Mouse (Mus musculus) MEL (cell line): ENCODE measurements around the gene Jam2. TPM values are rescaled to one million over a fixed set of nuclear protein-coding genes. Genes with fewer than 3 reads are reported as not detected.

ENCODE experiments used
- DNase-seq: peaks from one replicate; pipeline ENCODE4 v3.0.0; 2011; ENCODE audit warnings: low read depth, low spot score
- H3K27ac ChIP-seq: 2 replicates; pipeline ENCODE4 v1.5.1; 2012; ENCODE audit warnings: low read depth, mild to moderate bottlenecking, control low read depth, low read length, moderate library complexity; ENCODE audit not compliant: control insufficient read depth
- H3K27me3 ChIP-seq, 2 experiments: fragments of 150-350 bp in 1 of 2; sonication (generic) in 1 of 2; 2 replicates each; pipeline ENCODE4 v1.6.1; 2012; ENCODE audit warnings: low read length in 2 of 2, mild to moderate bottlenecking in 2 of 2, improper control_type of control experiment in 1 of 2, moderate library complexity in 1 of 2; ENCODE audit not compliant: insufficient read depth in 2 of 2, control insufficient read depth in 1 of 2
- H3K36me3 ChIP-seq, 2 experiments: 2 replicates each; pipeline ENCODE4 v1.6.1; 2012 to 2014; ENCODE audit warnings: low read length in 2 of 2, improper control_type of control experiment in 1 of 2, inconsistent platforms in 1 of 2, mild to moderate bottlenecking in 1 of 2; ENCODE audit not compliant: insufficient read depth in 2 of 2, control insufficient read depth in 1 of 2
- H3K4me1 ChIP-seq, 2 experiments: fragments of 150-350 bp in 1 of 2; sonication (generic) in 1 of 2; 2 replicates each; pipeline ENCODE4 v1.6.1; 2012; ENCODE audit warnings: low read length in 2 of 2, improper control_type of control experiment in 1 of 2, mild to moderate bottlenecking in 1 of 2; ENCODE audit not compliant: insufficient read depth in 2 of 2, control insufficient read depth in 1 of 2
- H3K4me3 ChIP-seq, 2 experiments: fragments of 150-350 bp in 1 of 2; sonication (generic) in 1 of 2; 2 replicates each; pipeline ENCODE4 v1.5.1; 2012; ENCODE audit warnings: low read depth in 2 of 2, low read length in 2 of 2, mild to moderate bottlenecking in 2 of 2, moderate library complexity in 2 of 2, control low read depth in 1 of 2, improper control_type of control experiment in 1 of 2; ENCODE audit not compliant: control insufficient read depth in 1 of 2, insufficient read depth in 1 of 2
- H3K79me2 ChIP-seq: 2 replicates; pipeline ENCODE4 v1.6.1; 2012; ENCODE audit warnings: mild to moderate bottlenecking, low read length, moderate library complexity; ENCODE audit not compliant: control insufficient read depth, poor library complexity, insufficient read depth
- H3K9ac ChIP-seq: 2 replicates; pipeline ENCODE4 v1.6.1; 2012; ENCODE audit warnings: low read depth, mild to moderate bottlenecking, control low read depth, low read length, moderate library complexity; ENCODE audit not compliant: control insufficient read depth, poor library complexity, severe bottlenecking
- H3K9me3 ChIP-seq: fragments of 150-350 bp; sonication (generic); replicated peaks from 2 replicates; pipeline ENCODE4 v1.6.1; 2012; ENCODE audit warnings: mild to moderate bottlenecking, low read length, improper control_type of control experiment, moderate library complexity; ENCODE audit not compliant: insufficient read depth
- CHD1 ChIP-seq: IDR thresholded peaks from 2 replicates; pipeline ENCODE4 v1.6.1; 2012; ENCODE audit warnings: low read depth, mild to moderate bottlenecking, inconsistent platforms, low read length, improper control_type of control experiment
- CHD2 ChIP-seq: IDR thresholded peaks from 2 replicates; pipeline ENCODE4 v1.6.1; 2011; ENCODE audit warnings: low read length, improper control_type of control experiment
- EP300 ChIP-seq, 2 experiments: IDR thresholded peaks; 2 replicates each; pipeline ENCODE4 v1.6.1; 2011; ENCODE audit warnings: improper control_type of control experiment in 2 of 2, low read length in 2 of 2, low read depth in 1 of 2, mild to moderate bottlenecking in 1 of 2
- GABPA ChIP-seq: IDR thresholded peaks from 2 replicates; pipeline ENCODE4 v1.6.1; 2012; ENCODE audit warnings: low read depth, mild to moderate bottlenecking, inconsistent platforms, low read length, improper control_type of control experiment, moderate library complexity
- JUND ChIP-seq: IDR thresholded peaks from 2 replicates; pipeline ENCODE4 v1.6.1; 2011; ENCODE audit warnings: low read depth, mild to moderate bottlenecking, improper control_type of control experiment, low read length
- KAT2A ChIP-seq: conservative IDR thresholded peaks from 2 replicates; pipeline ENCODE4 v1.6.1; 2012; ENCODE audit warnings: low read depth, low read length, improper control_type of control experiment, inconsistent platforms
- MXI1 ChIP-seq: IDR thresholded peaks from 2 replicates; pipeline ENCODE4 v1.6.1; 2011; ENCODE audit warnings: mild to moderate bottlenecking, low read depth, low read length, improper control_type of control experiment
- NELFE ChIP-seq: IDR thresholded peaks from 2 replicates; pipeline ENCODE4 v1.6.1; 2011; ENCODE audit warnings: low read depth, low read length, improper control_type of control experiment
- NRF1 ChIP-seq: IDR thresholded peaks from 2 replicates; pipeline ENCODE4 v1.6.1; 2014; ENCODE audit warnings: low read depth, mild to moderate bottlenecking, inconsistent platforms, low read length, improper control_type of control experiment, moderate library complexity; ENCODE audit not compliant: poor library complexity, insufficient read depth, severe bottlenecking
- POLR2A ChIP-seq, 2 experiments: IDR thresholded peaks; 2 replicates each; pipeline ENCODE4 v1.6.1; 2011 to 2012; ENCODE audit warnings: low read length in 2 of 2, mild to moderate bottlenecking in 2 of 2, control low read depth in 1 of 2, improper control_type of control experiment in 1 of 2, low read depth in 1 of 2, moderate library complexity in 1 of 2; ENCODE audit not compliant: control insufficient read depth in 1 of 2, insufficient read depth in 1 of 2, poor library complexity in 1 of 2
- POLR2AphosphoS5 ChIP-seq: IDR thresholded peaks from 2 replicates; pipeline ENCODE4 v1.6.1; 2012; ENCODE audit warnings: low read depth, borderline replicate concordance, mild to moderate bottlenecking, inconsistent platforms, low read length, moderate library complexity, mixed read lengths
- SIN3A ChIP-seq: IDR thresholded peaks from 2 replicates; pipeline ENCODE4 v1.6.1; 2012; ENCODE audit warnings: low read length, improper control_type of control experiment, inconsistent platforms
- TCF12 ChIP-seq: IDR thresholded peaks from 2 replicates; pipeline ENCODE4 v1.6.1; 2014; ENCODE audit warnings: low read depth, mild to moderate bottlenecking, inconsistent platforms, low read length, improper control_type of control experiment, moderate library complexity
- ZMIZ1 ChIP-seq: IDR thresholded peaks from 2 replicates; pipeline ENCODE4 v1.6.1; 2012; ENCODE audit warnings: low read depth, mild to moderate bottlenecking, inconsistent platforms, low read length, improper control_type of control experiment, moderate library complexity
- polyA plus RNA-seq, 2 experiments: library from polyadenylated mRNA; stranded (reverse) in 1 of 2; unstranded in 1 of 2; fragments of >175 nt in 1 of 2; fragments of >200 nt in 1 of 2; gene quantifications; 2 replicates each; pipeline versions ENCODE4 v1.2.1 to v1.2.4; 2012; ENCODE audit warnings: low replicate concordance in 2 of 2, low read depth in 1 of 2; ENCODE audit not compliant: insufficient read length in 2 of 2, insufficient read depth in 1 of 2, missing spikeins in 1 of 2
- total RNA-seq: library from RNA; depleted of rRNA; stranded (reverse); fragments of 300-350 nt; gene quantifications from 2 replicates; pipeline ENCODE4 v1.2.3, GENCODE M21; 2012

Jam2 gene
- total and polyA plus RNA-seq, 3 experiments, result 0.01 to 0.04 TPM; not detected in 1

DNA sequence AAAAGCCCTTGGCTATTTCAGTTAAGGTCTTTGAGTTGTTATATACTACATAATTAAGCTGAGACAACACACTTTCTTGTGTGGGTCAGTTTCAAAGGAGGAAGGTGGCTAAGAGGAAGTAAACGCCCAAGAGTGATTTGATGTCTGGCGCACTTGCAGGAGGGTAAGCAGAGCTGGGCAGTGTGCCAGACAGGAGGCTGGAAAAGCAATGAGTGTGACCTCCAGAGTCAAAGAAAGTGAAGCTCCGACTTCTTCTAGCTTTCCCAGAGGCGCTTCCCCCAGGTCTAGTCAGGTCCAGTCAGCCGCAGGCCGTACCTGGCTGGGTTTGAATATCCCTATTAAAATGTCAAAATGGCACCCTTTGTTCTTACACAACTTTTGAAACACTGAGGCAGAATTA is 28.3 kb downstream of the Jam2 start:
- no peak overlapping the region for H3K9ac ChIP-seq
- H3K36me3 ChIP-seq, result peaks cover 0 to 10% of the 10 kb centered on the region in 2 experiments; a peak in 2 of 4 replicates
- no peaks in the 10 kb centered on the region for H3K79me2 ChIP-seq
- H3K4me3 ChIP-seq, result no peak overlapping the region
- no peaks in the 10 kb centered on the region for H3K27me3 ChIP-seq
- no peak overlapping the region; the same call in 1 of the 2 replicates for H3K27ac ChIP-seq
- DNase-seq, result peak; percentile 87
- H3K9me3 ChIP-seq, result no peaks in the 10 kb centered on the region
- peaks cover 0 to 9% of the 10 kb centered on the region in 2 experiments; a peak in 2 of 4 replicates for H3K4me1 ChIP-seq
- TF ChIP-seq POLR2A (IDR thresholded peaks at IDR 0.05; ENCODE audit: control insufficient read depth in 1 of 2, insufficient read depth in 1 of 2, low read depth in 1 of 2, low read length in 2 of 2, poor library complexity in 1 of 2), result no peak
- no peak for TF ChIP-seq POLR2AphosphoS5
- TF ChIP-seq TCF12, result no peak
- TF ChIP-seq NRF1, result no peak
- TF ChIP-seq JUND, result no peak
- no peak for TF ChIP-seq SIN3A
- peak; percentile 20 to 39; a peak in 2 of 4 replicates for TF ChIP-seq EP300 (IDR thresholded peaks at IDR 0.05; ENCODE audit: low read depth in 1 of 2, low read length in 2 of 2)

DNA sequence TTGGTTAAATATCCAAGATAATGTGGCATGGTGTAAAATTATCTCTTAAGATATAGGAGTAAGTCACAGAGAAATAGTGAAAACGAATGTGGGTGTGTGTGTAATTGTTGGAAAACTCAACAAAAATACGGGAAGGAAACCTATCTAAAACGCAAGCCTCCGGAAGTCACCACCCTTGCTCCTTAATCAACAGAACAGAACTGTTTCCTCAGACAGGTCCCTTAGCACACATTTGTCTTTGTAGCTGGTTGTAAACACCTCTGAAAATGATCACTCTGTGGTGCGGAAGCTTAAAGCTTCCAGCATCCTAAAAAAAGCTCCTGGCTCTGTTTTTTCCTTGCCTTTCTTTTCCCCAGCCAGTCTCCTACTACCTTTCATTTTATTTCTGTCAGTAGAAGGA is 30.9 kb downstream of the Jam2 start:
- H3K4me1 ChIP-seq, result peaks cover 0 to 9% of the 10 kb centered on the region in 2 experiments; a peak in 2 of 4 replicates
- no peaks in the 10 kb centered on the region for H3K9me3 ChIP-seq
- TF ChIP-seq EP300 (IDR thresholded peaks at IDR 0.05; ENCODE audit: low read depth in 1 of 2, low read length in 2 of 2), result peak; percentile 36 to 46; a peak in 2 of 4 replicates
- TF ChIP-seq CHD1, result no peak
- peak overlapping the region; percentile 50; the same call in 1 of the 2 replicates for H3K27ac ChIP-seq
- H3K36me3 ChIP-seq, result peaks cover 0 to 10% of the 10 kb centered on the region in 2 experiments; a peak in 2 of 4 replicates
- no peaks in the 10 kb centered on the region for H3K79me2 ChIP-seq
- H3K9ac ChIP-seq, result no peak overlapping the region
- peak; percentile 27 for DNase-seq
- H3K4me3 ChIP-seq, result no peak overlapping the region
- H3K27me3 ChIP-seq, result no peaks in the 10 kb centered on the region

DNA sequence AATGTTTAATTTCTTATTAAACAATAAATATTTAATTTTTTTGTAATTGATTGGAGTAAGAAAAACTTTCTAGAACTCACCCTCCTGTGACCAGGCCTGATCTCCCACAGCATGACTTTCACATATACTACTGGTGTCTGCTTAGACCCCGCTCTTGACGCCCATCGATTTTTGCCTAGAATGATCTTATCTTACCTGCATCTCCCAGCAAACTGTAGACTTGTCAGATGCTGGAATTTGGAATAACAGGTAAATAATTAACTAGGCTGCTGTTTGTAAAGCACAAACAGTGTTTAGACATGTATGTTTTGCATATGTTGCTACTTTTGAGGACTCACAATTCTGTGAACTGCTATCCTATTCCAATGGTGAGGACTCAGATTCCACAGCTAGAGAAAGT is 32.3 kb downstream of the Jam2 start:
- H3K4me1 ChIP-seq, result peaks cover 0 to 9% of the 10 kb centered on the region in 2 experiments; a peak in 2 of 4 replicates
- H3K27ac ChIP-seq, result no peak overlapping the region
- no peaks in the 10 kb centered on the region for H3K9me3 ChIP-seq
- TF ChIP-seq NELFE, result no peak
- TF ChIP-seq POLR2AphosphoS5, result no peak
- no peak for TF ChIP-seq MXI1
- TF ChIP-seq SIN3A, result no peak
- TF ChIP-seq GABPA, result no peak
- no peak for TF ChIP-seq CHD2
- no peak for TF ChIP-seq ZMIZ1
- TF ChIP-seq KAT2A, result no peak
- no peaks in the 10 kb centered on the region for H3K27me3 ChIP-seq
- H3K4me3 ChIP-seq, result no peak overlapping the region
- H3K36me3 ChIP-seq, result peaks cover 0 to 10% of the 10 kb centered on the region in 2 experiments; a peak in 2 of 4 replicates
- H3K9ac ChIP-seq, result no peak overlapping the region
- no peak for DNase-seq
- no peaks in the 10 kb centered on the region for H3K79me2 ChIP-seq
